Mouse (Mus musculus) liver, adult 2 months (tissue): ENCODE measurements at regions not wholly inside any gene's neighbourhood (a gene's known extent, or its start where the extent isn't known, plus 50 kb on each side); places are given as distances from the start of the nearest gene placed in this dataset.

ENCODE experiments used
- CTCF ChIP-seq: fragments of 200-500 bp; IDR thresholded peaks from 2 replicates; pipeline ENCODE4 v1.5.1; 2011; ENCODE audit warnings: low read depth, low read length, control low read depth
- POLR2A ChIP-seq: fragments of 200-500 bp; IDR thresholded peaks from 2 replicates; pipeline ENCODE4 v1.6.1; 2011; ENCODE audit warnings: low read length, control low read depth; ENCODE audit not compliant: insufficient read depth; ENCODE audit errors: extremely low read depth

DNA sequence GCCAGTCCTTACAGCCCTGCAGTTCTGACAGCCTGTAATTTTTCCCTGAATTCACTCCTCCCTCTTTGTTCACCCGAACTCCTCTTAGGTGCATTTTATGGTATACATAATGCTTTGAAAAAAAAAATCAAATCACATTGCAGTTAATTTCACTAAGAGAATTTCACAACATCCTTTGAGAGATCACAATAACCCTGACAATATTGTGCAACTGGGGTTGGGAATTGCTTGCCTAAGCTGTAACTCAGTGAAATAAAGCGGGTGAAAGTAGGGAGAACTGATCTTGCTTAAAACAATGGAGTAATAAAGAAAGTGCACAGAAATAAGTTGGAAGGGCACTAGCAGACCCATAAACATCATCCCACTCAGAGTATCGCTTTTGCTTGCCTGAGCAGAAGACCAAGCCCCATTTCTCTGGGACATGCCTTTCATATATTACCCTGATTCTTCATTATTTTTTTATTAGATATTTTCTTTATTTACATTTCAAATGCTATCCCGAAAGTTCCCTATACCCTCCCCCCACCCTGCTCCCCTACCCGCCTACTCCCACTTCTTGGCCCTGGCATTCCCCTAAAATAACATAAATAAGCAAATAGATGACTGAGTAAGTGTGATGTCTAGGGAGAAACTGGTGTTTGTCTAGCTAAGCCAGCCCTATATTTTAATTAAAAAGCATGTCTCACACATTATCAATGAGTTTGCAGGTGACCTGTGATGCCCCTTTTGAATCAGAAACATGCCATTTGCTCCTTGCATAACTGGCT, 557.2 kb upstream of the Gm9747 start:
- no peak for TF ChIP-seq CTCF
- TF ChIP-seq POLR2A: no peak
